Mouse (Mus musculus) urinary bladder, adult 2 months (tissue): ENCODE measurements around the gene Frem1. TPM values are rescaled to one million over a fixed set of nuclear protein-coding genes. Genes with fewer than 3 reads are reported as not detected.

Experiments
- DNase-seq: peaks from one replicate; pipeline ENCODE4 v3.0.0; 2022; ENCODE audit warnings: low spot score
- polyA plus RNA-seq: library from polyadenylated mRNA; depleted of rRNA; stranded (reverse); fragments of >200 nt; gene quantifications from 2 replicates; pipeline ENCODE4 v1.2.3, GENCODE M21; 2012

Gene Frem1
- polyA plus RNA-seq, 1 experiment, result 5.7 TPM

GRCm38 (mm10) chr4:83030097-83030496 lies 22.0 kb downstream of the Frem1 start:
- no peak for DNase-seq

- DNase-seq, result no peak
Measured at GRCm38 (mm10) chr4:83020759-83021555, 31.2 kb downstream of the Frem1 start.

GRCm38 (mm10) chr4:83018111-83019105 lies 33.7 kb downstream of the Frem1 start:
- no peak for DNase-seq

- no peak for DNase-seq
Measured at GRCm38 (mm10) chr4:83014538-83014937, 37.6 kb downstream of the Frem1 start.

- DNase-seq, result no peak
Measured at GRCm38 (mm10) chr4:83004086-83004485, 48.1 kb downstream of the Frem1 start.

GRCm38 (mm10) chr4:82992042-82992441 lies 60.1 kb downstream of the Frem1 start:
- no peak for DNase-seq

GRCm38 (mm10) chr4:82990973-82991695 lies 61.0 kb downstream of the Frem1 start:
- DNase-seq, result no peak

- DNase-seq, result no peak
Measured at GRCm38 (mm10) chr4:82972381-82972780, 79.8 kb downstream of the Frem1 start.

GRCm38 (mm10) chr4:82970901-82971648 lies 81.1 kb downstream of the Frem1 start:
- no peak for DNase-seq

GRCm38 (mm10) chr4:82961024-82961423 lies 91.1 kb downstream of the Frem1 start:
- DNase-seq, result no peak

- DNase-seq, result no peak
Measured at GRCm38 (mm10) chr4:82957827-82958538, 94.2 kb downstream of the Frem1 start.

GRCm38 (mm10) chr4:82953992-82954391 lies 98.1 kb downstream of the Frem1 start:
- no peak for DNase-seq

GRCm38 (mm10) chr4:82949511-82949910 lies 102.6 kb downstream of the Frem1 start:
- DNase-seq, result no peak

GRCm38 (mm10) chr4:82946721-82947120 lies 105.4 kb downstream of the Frem1 start:
- no peak for DNase-seq

GRCm38 (mm10) chr4:82946276-82946612 lies 105.9 kb downstream of the Frem1 start:
- no peak for DNase-seq

- no peak for DNase-seq
Measured at GRCm38 (mm10) chr4:82945572-82946275, 106.4 kb downstream of the Frem1 start.

GRCm38 (mm10) chr4:82940680-82941079 lies 111.5 kb downstream of the Frem1 start:
- no peak for DNase-seq

GRCm38 (mm10) chr4:82940248-82940647 lies 111.9 kb downstream of the Frem1 start:
- DNase-seq, result no peak

GRCm38 (mm10) chr4:82934308-82934707 lies 117.8 kb downstream of the Frem1 start:
- DNase-seq, result no peak

GRCm38 (mm10) chr4:82933698-82934210 lies 118.4 kb downstream of the Frem1 start:
- no peak for DNase-seq
